Mouse (Mus musculus) lung, postnatal 0 days (tissue): ENCODE measurements around the gene Itgb5.

ENCODE experiments used
- CTCF ChIP-seq: IDR thresholded peaks from 2 replicates; pipeline ENCODE4 v1.5.1; 2016; ENCODE audit warnings: antibody characterized with exemption, mild to moderate bottlenecking
- EP300 ChIP-seq: IDR thresholded peaks from 2 replicates; pipeline ENCODE4 v1.6.1; 2016; ENCODE audit warnings: antibody characterized with exemption, mild to moderate bottlenecking, control low read depth

DNA sequence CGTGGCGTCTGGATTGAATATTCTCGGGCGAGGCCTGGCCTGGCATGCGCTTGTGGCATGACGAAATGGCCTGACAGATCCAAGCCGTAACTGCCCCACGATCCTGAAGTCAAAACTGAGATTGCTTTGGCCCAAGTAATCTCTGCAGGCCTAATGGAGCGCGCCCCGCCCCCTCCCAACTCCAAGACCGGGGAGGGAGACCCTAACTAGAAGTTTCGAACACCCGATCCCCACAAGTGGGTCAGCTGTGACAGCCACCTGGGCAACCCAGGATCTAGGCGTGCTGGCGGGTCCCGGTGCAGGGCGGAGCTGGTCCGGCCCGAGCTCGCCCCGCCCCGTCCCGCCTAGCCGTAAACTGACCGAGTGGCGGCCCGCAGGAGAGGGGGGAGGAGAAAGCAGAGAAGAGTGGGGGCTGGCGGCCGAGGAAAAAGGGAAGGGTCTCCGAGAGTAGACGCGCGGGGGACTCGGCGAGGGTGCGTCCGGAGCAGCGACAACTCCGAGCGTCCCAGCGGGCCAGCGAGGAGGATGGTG is at the start of gene Itgb5:
- TF ChIP-seq CTCF: no peak
- TF ChIP-seq EP300: no peak
